ENCODE assay signal across 28 mouse cellular contexts in the genomic region with DNA sequence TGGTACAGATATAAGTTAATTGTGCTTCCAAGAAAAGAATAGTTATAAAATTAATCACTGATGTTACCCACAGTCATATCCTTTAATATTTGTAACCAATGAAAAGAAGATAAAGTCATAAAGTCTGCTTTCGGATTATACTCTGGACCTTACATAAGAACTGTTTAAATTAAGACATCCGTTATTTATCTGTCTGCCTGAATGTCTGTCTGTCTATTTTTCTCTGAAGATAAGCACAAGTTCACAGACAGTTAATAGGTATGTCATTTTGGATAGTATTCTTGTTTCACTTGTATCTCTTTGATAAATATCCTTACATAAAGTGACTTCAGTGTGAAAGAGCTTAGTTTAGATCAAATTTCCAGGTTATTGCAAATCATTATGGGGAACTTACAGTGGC.
"Had no signal": no experiment of that assay in that cellular context is flagged by ENCODE, and none has a peak within 500 bp of the region (broad histone marks: within the 10 kb centered on the region; RNA-seq: fewer than 3 reads in every experiment).

No protein-coding gene starts in this region.

- H3K4me3 ChIP-seq: embryonic facial prominence, embryonic 10.5 days; embryonic facial prominence, embryonic 12.5 days; embryonic facial prominence, embryonic 13.5 days; embryonic facial prominence, embryonic 15.5 days; erythroblast, embryonic 14.5 days; forebrain, embryonic 10.5 days; forebrain, embryonic 12.5 days; forebrain, embryonic 13.5 days; forebrain, embryonic 15.5 days; gastrocnemius, adult 2 months had no signal

- H3K4me2 ChIP-seq: embryonic facial prominence, embryonic 12.5 days; embryonic facial prominence, embryonic 13.5 days; embryonic facial prominence, embryonic 15.5 days; forebrain, embryonic 12.5 days; forebrain, embryonic 13.5 days; forebrain, embryonic 15.5 days had no signal

- ATAC-seq: forebrain, embryonic 13.5 days; forebrain, embryonic 14.5 days; forebrain, embryonic 15.5 days; forebrain, embryonic 16.5 days; forebrain, postnatal 0 days had no signal

- H3K27ac ChIP-seq: embryonic facial prominence, embryonic 10.5 days; embryonic facial prominence, embryonic 12.5 days; embryonic facial prominence, embryonic 13.5 days; embryonic facial prominence, embryonic 15.5 days; forebrain, embryonic 10.5 days; forebrain, embryonic 12.5 days; forebrain, embryonic 13.5 days; forebrain, embryonic 15.5 days; gastrocnemius, adult 2 months had no signal

- H3K9ac ChIP-seq: embryonic facial prominence, embryonic 12.5 days; embryonic facial prominence, embryonic 13.5 days; embryonic facial prominence, embryonic 15.5 days; forebrain, embryonic 12.5 days; forebrain, embryonic 13.5 days; forebrain, embryonic 15.5 days; forebrain, postnatal 0 days had no signal

- H3K4me1 ChIP-seq: embryonic facial prominence, embryonic 10.5 days; embryonic facial prominence, embryonic 12.5 days; embryonic facial prominence, embryonic 13.5 days; embryonic facial prominence, embryonic 15.5 days; forebrain, embryonic 10.5 days; forebrain, embryonic 12.5 days; forebrain, embryonic 13.5 days; forebrain, embryonic 15.5 days had no signal

- DNase-seq: cerebellum, adult 18-20 months; cerebellum, adult 2 months; cerebellum, adult 8-10 months; cerebellum, adult 9-10 months; cerebellum, adult 9-11 months; cerebellum, postnatal 10 days; cerebellum, postnatal 14 days; cerebellum, postnatal 25 days; cerebellum, postnatal 36 days; embryo, embryonic 11 days; forebrain, postnatal 0 days; gastrocnemius, adult 2 months; gastrocnemius, postnatal 10 days; gastrocnemius, postnatal 14 days; gastrocnemius, postnatal 25 days; gastrocnemius, postnatal 36 days; heart, adult 11 months had no signal

- H3K36me3 ChIP-seq: embryonic facial prominence, embryonic 10.5 days; embryonic facial prominence, embryonic 12.5 days; embryonic facial prominence, embryonic 13.5 days; embryonic facial prominence, embryonic 15.5 days; forebrain, embryonic 10.5 days; forebrain, embryonic 12.5 days; forebrain, embryonic 15.5 days had no signal

- H3K9me3 ChIP-seq: embryonic facial prominence, embryonic 10.5 days; embryonic facial prominence, embryonic 12.5 days; embryonic facial prominence, embryonic 13.5 days; embryonic facial prominence, embryonic 15.5 days; forebrain, embryonic 10.5 days; forebrain, embryonic 12.5 days; forebrain, embryonic 13.5 days; forebrain, embryonic 15.5 days had no signal

- H3K27me3 ChIP-seq: embryonic facial prominence, embryonic 12.5 days; embryonic facial prominence, embryonic 13.5 days; embryonic facial prominence, embryonic 15.5 days; forebrain, embryonic 12.5 days; forebrain, embryonic 13.5 days; forebrain, embryonic 15.5 days had no signal
